Mouse (Mus musculus): Measurements from ENCODE around the gene 2310022A10Rik.

Gene 2310022A10Rik

GRCm38 (mm10) chr7:27540935-27541334 is 12.1 kb upstream of the 2310022A10Rik start:
- DNase-seq (ENCODE audit: low spot score), result no peak

- no peak for DNase-seq (ENCODE audit: low spot score)
Measured at GRCm38 (mm10) chr7:27541431-27541830, 11.6 kb upstream of the 2310022A10Rik start.

- no peak for DNase-seq (ENCODE audit: low spot score)
Measured at GRCm38 (mm10) chr7:27541922-27542321, 11.1 kb upstream of the 2310022A10Rik start.

GRCm38 (mm10) chr7:27542392-27543033 is 10.5 kb upstream of the 2310022A10Rik start:
- peak; percentile 84 for DNase-seq (ENCODE audit: low spot score)

- DNase-seq (ENCODE audit: low spot score), result no peak
Measured at GRCm38 (mm10) chr7:27543065-27543464, 10.0 kb upstream of the 2310022A10Rik start.

- no peak for DNase-seq (ENCODE audit: low spot score)
Measured at GRCm38 (mm10) chr7:27543851-27544250, 9.2 kb upstream of the 2310022A10Rik start.

GRCm38 (mm10) chr7:27544675-27545370 is 8.2 kb upstream of the 2310022A10Rik start:
- DNase-seq (ENCODE audit: low spot score), result no peak

GRCm38 (mm10) chr7:27549597-27549996 is 3.4 kb upstream of the 2310022A10Rik start:
- DNase-seq (ENCODE audit: low spot score), result no peak

GRCm38 (mm10) chr7:27552070-27552469 is 963 bp upstream of the 2310022A10Rik start:
- no peak for DNase-seq (ENCODE audit: low spot score)

- no peak for DNase-seq (ENCODE audit: low spot score)
Measured at GRCm38 (mm10) chr7:27560291-27560887, 7.4 kb downstream of the 2310022A10Rik start.

GRCm38 (mm10) chr7:27560978-27561377 is 7.9 kb downstream of the 2310022A10Rik start:
- DNase-seq (ENCODE audit: low spot score), result no peak

- no peak for DNase-seq (ENCODE audit: low spot score)
Measured at GRCm38 (mm10) chr7:27569580-27570224, 16.7 kb downstream of the 2310022A10Rik start.

- no peak for DNase-seq (ENCODE audit: low spot score)
Measured at GRCm38 (mm10) chr7:27572133-27572532, 19.1 kb downstream of the 2310022A10Rik start.

GRCm38 (mm10) chr7:27574124-27574880 is 21.3 kb downstream of the 2310022A10Rik start:
- no peak for DNase-seq (ENCODE audit: low spot score)

GRCm38 (mm10) chr7:27576914-27577313 is 23.9 kb downstream of the 2310022A10Rik start:
- DNase-seq (ENCODE audit: low spot score), result peak; percentile 36

- no peak for DNase-seq (ENCODE audit: low spot score)
Measured at GRCm38 (mm10) chr7:27577589-27577988, 24.6 kb downstream of the 2310022A10Rik start.

GRCm38 (mm10) chr7:27578465-27578864 is 25.4 kb downstream of the 2310022A10Rik start:
- DNase-seq (ENCODE audit: low spot score), result no peak

- no peak for DNase-seq (ENCODE audit: low spot score)
Measured at GRCm38 (mm10) chr7:27580380-27581174, 27.5 kb downstream of the 2310022A10Rik start.

- DNase-seq (ENCODE audit: low spot score), result no peak
Measured at GRCm38 (mm10) chr7:27586861-27587260, 33.8 kb downstream of the 2310022A10Rik start.

- no peak for DNase-seq (ENCODE audit: low spot score)
Measured at GRCm38 (mm10) chr7:27587741-27588140, 34.7 kb downstream of the 2310022A10Rik start.

GRCm38 (mm10) chr7:27590088-27590487 is 37.1 kb downstream of the 2310022A10Rik start:
- no peak for DNase-seq (ENCODE audit: low spot score)
